Mouse (Mus musculus): ENCODE data around the gene Wdr17.
A peak's percentile ranks its signal among the peaks of the same experiment; 100 is the strongest.

The Wdr17 gene

DNA sequence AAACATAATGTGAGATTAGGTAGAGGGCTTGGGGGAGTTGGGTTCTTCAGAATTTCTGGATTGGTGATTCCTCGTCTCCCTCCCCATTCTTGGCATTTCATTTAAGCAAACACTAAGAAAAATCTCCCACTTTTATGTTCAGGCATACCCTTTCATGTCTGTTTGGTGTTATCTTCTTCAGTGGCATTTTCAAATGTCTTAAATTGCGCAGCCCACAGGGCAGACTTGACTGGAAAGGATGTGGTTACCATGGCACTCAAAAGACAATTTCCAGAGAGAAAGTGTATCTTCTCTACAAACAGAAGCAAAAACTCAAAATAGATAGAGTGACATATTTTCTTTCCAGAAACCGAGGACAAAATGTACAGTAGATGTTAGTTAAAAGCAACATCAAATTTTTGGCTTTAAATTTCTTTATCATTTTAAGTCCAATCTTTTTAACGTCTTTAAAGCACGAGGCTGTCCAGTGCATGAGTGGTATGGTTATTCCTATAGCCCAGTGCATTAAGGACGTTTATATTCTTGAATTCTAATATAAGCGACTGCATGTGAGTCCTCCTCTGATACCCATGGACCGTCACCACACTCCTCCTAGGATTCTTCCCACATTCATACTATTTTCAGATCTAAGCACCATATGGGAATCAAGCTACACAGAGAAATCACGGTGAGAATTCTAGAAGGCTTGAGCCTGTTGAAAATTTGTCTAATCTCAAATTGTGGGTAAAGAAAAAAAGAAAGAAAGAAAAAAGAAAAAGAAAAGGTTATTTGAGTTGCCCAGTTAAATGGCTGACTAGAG, at the start of gene Wdr17:
Gene Wdr17 (minus strand): TSS at position 198 of the 799 bp plus-strand sequence.
- no peak for DNase-seq

DNA sequence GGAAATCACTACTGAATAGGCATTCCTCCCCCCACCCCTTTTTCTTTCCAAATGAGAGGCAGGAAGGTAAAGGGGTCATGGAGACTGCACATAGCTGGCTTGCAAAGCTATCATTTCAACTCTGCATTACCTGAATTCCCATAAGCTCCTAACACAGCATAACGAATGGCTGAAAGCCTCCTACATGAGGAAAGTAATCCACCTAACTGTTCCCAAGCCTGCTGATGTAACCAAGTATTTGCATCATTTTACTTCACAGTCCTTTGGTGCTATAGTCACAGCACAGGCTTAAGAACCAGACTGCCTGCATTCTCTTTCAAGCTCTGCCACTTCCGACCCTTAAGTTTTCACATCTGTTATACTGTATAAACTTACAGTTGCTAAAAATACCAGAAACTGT, 45.3 kb upstream of the Wdr17 start:
- DNase-seq, result no peak

DNA sequence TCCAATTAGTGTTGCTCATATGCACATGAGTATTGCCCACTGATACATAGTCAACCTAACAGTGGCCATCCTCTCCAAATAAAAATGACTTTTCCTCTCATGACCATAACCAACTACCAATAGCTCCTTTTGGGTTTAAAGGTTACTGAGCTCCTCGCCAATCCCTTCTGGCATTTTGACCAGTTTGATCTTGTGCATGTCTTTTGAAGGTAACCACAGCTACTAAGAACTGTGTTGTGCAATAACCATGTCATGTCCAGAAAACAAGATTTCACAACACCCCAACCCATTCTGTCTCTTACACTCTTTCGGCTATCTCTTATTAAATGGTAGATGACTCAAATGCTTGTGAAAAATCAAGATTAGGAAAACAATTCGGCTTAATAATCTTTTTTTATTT, 38.0 kb upstream of the Wdr17 start:
- DNase-seq, result no peak

DNA sequence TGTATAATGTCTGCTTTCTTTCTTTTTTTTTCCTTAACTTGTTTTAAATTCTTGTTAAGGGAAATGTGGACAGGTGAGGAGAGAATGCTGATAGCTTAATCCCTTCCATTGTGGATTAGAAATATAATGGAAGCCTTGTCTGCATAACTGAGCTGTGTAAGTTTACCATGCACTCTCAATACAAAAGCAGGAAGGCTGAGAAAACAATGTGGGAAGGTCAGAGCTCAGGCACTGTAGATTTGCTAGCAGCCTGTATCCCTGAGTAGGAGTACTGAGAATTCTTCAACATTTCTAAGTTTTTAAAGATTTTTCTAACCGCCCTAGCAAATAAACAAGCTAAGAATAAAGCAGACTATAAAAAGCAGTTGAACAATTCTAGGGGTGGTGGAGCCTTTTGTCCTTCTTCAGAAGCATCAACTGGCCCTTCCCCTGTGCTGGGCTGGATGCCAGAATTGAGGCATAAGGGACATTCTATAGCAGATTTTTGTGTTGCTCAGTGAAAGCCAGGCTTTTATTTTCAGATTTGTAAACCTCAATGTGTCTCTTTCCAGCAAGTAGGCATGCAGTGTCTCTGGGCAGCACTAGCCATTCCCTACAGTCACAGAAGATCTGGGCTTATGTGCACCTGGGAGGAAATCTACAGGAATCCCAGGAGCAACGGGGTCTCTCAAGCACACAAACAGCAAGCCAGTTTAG, 35.3 kb upstream of the Wdr17 start:
- no peak for DNase-seq

DNA sequence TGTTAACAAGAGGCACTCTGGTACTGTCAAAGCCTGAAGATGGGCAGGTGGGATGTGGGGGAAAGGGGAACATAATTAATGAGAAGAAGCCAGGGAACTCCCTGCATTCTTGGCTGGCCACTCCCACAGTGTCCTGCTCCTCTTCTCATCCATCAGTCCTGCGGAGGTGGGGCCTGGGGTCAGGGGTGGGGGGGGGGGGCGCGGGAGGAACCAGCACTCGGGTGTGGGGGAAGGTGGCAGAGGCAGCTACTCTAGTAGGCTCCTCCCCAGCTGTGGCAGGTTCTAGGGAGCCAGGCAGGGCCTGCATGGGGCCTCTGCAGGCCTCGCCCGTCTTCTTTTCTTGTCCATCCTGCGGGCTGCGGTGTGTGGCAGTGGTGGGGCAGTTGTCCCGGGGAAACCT, 30.7 kb upstream of the Wdr17 start:
- no peak for DNase-seq

DNA sequence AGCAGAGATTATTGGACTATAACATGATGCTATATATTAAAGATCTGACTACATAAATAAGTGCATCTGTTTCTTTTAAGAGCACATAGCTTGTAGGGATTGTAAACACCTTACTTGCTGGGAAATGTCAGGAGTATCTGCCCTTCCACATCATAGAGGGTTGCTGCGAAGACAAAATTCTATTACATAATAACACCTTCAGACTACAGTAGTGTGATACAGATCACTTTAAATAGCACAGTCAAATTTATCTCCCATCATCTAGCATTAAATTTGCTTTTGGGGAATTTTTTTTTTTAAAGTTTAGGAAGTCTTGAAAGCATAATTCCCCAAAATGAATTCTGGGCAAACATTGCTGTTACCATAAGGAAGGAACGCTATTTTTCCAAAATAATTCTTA, 25.9 kb upstream of the Wdr17 start:
- DNase-seq, result no peak

DNA sequence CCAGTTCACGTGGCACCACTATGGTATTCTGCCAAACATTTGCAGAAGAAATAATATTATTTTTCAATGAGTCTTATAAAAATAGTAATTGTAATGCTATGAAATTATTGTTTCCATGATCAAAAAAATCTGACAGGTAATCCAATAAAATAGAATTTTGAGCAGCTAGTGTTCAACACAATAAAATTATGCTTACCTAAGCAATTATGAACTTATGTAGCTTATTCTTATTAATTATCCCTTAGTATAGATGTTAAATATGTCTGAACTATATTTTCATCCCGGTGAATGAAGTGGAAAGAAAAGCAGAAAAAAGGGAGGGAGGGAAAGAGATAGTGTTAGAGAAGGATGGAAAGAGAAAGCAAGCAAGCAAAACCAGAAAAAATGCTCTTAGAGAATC, 12.5 kb upstream of the Wdr17 start:
- DNase-seq, result no peak

DNA sequence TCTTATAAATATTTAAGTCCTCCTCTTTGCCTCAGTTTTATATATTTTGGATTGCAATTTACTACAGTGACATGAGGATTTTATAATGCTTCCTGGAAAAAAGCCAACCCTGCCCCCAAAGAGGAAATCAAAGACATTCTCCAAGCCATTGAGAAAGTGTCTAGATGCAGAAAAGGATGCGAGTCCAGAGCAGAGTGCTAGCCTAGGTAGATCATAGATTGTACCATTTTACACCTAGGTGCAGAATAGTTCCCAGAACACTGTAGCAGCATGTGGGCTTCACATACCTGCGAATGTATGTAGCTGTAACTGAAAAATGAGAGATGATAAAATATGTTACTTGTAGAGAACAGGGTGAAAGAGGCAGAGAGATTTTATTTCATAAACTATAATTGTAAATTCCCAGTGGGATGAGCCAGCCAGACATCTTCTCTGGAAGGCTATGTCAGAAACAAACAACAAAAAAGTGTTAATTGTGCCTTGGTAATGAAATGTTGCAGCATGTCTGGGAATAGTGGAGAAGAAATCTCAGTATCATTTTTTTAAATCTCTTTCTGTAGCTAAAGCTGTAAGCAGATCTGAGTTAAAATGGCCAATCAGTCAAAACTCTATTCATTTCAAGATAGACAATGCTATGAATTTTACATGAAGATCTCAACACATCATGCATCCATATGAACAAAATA, 7.8 kb upstream of the Wdr17 start:
- DNase-seq, result no peak

DNA sequence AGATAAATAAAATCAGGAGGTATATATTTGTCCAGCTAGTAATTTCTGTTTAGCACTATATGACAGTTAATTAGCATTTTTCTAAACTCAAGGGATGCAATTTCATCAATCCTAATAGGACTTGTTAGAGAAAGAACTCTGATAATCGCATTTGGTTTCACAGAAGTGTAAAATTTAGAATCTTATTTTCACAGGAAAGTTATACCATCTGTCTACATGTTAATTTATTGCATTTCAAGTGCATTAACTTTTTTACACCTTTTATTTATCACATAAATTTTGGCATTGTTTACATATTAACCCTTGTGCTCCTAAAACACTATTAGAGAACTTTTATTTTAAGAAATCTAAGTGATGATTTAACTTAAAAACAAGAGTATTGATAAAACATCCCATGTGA, 7.2 kb upstream of the Wdr17 start:
- DNase-seq, result no peak

DNA sequence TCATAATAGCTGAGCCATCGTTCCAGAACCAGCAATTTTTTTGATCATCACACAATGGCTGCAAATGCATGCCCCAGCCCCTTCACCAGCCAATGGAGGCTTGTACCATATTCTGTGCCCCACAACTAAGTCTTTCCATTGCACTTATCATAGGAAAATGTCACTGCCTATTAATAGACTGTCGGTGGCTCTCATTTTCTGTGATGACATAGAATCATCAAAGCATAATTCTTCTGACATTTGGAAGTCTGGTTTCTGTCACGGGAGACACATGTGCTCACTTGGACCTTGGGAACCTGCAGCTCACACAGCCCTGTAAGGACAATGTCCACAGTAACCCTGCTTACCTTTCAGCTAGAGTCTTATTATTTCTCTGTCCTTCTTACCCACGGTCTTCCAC, 424 bp downstream of the Wdr17 start:
- DNase-seq, result no peak

DNA sequence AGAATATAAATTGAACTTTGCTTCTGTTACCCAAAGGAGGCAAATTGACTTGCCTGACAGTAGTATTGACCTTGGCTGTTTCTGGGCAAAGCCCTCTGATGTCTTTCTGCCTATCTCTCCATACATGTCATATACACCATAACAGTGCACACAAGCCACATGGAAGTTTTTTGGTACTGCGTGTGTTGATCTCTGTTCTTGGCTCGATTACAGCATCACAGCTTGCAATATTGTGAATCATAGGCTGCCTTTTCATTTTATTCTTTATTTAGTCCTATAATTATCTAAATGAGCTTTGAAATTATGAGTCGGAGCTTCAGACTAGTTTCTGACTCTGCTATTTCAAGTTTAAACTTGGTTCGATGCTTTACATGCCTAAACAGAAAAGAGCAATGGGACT, 10.5 kb downstream of the Wdr17 start:
- DNase-seq, result no peak

DNA sequence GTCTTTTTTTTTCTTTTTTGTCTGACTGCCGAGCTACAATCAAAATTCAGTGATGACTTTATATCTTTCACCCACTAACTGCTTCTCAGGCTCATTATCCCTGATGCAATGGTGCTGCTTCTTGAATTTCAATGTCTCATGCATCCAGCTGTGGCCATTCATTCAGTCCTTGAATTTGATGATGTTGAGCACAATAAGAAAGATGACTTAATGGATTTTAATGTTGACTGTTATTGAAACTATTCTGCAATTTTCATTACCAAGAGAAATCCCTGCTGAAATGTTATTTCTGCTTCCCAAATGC, 22.3 kb downstream of the Wdr17 start:
- DNase-seq, result no peak

DNA sequence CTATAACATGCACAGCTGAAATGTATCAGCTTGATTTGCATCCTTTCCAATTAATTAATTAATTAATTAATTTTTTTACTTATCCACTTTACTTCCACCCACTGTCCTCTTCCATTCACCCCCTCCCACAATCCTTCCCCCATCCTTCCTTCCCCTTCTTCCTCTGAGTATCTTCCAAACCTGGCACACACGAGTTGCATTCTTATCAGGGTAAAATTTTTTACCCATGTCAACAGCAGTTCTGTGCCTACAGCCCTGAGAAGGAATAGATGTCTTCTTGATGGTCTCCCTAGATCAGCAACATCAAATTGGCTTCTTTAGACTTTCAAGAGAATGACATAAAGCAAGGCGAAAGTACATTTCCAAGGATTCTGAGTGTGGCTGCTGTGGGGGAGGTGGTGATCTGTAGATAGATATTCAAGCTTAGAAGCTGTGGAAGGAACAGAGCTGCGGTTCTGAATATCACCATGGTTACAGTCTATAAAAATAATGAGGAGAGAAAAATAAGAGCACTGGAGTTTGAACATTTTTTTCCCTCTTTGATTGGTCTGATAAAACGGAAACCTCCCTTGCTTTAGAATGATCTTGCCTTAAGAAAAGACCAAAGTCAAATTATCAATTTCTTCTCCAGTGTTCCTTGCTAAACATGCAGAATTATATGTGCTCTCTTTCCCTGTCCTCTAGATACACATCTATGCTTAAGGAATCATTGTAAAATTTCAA, 22.8 kb downstream of the Wdr17 start:
- DNase-seq, result no peak

DNA sequence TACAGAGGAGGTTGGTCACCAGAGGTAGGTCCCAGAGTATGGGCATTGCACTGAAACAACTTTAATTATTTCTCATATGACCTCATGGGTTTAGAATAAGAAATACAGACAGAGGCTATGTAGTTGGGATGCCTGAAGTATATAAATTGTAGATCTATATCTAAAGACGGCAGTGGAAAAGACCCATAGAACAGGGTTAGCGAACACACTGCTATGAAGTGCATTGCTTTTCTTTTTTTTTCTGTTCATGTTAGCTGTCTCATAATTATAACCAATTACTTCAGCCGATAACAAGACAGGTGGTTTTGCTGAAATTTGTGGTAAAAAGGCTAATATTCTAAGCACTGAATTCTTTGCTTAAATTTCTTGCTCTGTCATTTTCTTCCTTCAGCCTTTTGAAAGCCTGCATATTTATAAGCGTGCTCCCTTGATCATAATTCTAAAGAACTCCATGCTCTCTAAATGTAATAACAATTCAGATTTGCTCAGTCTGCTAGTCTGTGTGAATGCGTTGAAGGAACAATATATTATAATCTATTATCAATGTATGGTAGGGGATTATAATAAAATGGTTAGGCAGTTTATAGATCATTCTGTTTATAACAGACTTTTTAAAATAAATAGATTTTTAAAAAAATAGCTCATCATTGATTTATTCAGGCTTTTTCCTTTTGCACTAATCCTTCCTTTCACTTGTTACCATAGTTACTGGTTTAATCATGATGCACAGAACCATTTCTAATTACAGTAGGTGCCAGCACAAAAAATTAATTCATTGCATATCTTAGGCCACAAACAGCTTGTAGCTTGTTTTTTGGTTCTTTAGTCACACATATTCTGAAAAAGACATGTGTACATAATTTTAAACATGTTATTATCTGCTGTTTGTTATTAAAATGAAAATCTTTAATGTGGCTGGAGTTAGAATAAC, 50.7 kb downstream of the Wdr17 start:
- DNase-seq, result no peak

DNA sequence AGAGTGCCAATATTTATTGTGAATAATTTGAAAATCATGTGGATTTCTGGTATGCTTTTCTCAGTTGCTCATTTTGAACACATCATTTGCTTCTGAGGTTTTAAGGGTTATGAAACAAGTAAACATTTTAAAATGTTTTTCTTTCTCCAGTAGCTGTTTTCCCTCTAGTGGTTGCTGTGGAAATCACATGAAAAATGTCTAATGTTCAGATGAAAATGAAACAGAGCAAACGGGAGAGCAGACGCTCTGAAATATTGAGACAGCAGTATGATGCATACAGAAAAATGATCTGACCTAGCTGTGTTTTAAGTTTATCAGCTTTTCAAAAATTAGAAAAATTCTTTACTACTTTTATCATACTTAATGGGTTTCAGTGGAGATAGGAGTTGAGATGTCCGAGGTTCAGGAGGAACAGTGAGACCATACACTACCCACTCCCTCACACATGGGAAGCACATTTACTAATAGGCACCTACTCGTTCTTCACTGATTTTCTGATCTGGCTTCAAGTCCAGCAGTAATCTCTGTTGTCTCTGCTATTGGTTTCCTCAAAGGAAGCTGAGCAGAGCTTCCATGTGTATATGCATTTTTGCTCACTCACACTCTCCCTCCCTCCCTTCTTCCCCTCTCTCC, 57.1 kb downstream of the Wdr17 start:
- DNase-seq, result peak; percentile 11

DNA sequence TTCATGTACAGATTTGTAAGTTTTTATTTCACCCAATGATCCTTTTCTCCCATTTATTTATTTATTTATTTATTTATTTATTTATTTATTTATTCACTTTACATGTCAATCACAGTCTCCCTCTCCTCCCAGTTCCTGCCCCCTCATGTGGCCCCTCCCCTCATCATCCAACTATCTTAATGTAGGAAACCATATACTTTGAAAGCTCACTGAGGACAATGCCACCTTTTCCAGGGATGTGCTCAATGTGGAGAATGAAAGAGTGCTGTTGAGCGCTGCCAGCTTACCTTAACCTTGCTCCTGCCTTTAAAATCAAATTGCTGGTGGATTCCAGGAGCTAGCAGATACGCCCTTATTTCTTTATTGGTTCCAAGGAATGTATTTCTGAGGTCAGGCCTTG, 59.0 kb downstream of the Wdr17 start:
- no peak for DNase-seq

DNA sequence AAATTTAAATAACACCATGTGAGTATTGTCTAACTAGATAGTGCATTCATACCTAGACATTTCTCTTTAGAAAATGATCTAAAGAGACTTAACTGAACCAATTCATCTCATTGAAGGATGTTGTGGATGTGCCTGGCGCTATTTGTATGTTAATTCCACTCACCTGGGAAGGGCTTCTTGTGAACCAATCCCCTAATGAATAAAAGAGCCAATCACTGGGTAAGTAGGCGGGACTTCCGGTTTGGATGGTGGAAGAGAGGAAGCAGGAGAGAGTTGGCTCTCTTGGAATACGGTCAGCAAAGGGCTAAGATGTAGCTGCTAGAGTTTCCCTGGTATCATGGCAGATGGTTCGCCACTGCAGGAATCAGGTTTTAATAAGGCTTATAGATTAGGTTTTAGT, 64.0 kb downstream of the Wdr17 start:
- DNase-seq, result no peak

DNA sequence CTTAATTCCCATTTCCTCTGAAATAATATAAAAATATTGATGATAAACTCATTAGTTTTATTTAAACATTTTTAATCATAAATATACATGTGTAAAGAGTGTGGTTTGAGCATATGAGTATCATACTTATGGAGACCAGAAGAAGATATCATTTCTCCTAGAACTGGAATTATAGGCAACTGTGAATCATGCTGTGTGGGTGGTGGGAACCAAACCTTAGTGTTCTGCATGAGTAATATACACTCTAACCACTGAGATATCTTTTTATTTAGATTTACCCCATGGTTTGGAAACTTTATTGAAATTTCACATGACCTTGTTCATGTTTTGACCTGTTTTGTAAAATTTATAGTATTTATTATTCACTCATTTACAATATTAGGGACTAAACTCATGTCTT, 68.3 kb downstream of the Wdr17 start:
- DNase-seq, result no peak

DNA sequence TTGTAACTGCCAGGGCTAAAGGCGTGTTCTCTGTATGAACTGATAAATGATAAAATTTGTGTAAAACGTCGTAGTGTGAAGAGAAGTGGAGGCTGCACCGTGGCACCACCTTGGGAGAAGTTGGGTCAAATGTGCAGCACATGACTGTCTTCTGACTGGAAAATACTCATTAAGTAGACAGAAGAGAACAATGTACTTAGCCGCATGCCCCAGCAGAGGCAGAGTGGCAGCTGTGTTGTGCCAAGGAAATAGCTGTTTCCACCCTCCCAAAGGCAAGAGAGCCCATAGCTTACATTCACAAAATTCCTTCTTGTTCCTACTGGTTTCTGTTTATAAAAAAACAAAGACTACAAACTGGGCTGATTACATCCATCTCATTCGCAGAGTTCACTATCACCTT, 78.8 kb downstream of the Wdr17 start:
- no peak for DNase-seq

DNA sequence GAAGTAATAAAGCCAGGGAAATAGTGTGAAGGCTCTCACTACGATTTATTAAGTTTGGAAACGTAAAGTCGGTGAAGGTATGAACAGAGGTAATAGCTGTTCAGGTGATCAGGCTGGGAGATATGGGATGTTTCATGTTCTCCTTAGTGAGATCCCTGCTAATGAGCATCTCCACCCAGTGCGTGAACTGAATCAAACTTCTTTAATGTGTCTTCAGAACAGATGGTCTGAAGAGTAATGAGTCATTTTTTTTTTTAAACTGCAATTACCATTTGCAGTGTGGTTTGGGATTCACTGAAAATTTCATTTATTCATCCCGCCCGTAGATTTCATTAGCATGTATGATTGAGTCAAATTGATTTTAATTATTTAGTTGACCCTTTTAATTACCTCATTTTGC, 80.8 kb downstream of the Wdr17 start:
- DNase-seq, result no peak

DNA sequence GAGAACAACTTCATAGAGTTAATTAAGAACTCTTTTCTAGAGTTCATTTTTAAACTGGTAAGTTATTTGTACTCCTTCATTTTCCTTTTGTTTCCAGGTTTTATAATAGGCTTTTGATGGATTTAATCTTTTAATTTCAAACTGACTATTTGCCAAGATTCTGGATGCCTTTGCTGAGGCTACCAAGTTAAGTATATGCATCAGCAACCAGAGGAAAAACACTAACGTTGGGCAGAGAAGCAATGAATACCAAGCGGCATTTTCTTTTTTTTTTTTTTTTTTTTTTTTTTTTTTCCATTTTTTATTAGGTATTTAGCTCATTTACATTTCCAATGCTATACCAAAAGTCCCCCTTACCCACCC, 94.3 kb downstream of the Wdr17 start:
- DNase-seq, result no peak

Data from embryo, embryonic 11 days (tissue).